Mouse (Mus musculus): ENCODE data around the gene Kcnab3.
"Not testable (repeated sequence)": the region's sequence is repeated elsewhere in the genome, so short reads cannot be mapped to it uniquely, and the experiment has no call there.

DNA sequence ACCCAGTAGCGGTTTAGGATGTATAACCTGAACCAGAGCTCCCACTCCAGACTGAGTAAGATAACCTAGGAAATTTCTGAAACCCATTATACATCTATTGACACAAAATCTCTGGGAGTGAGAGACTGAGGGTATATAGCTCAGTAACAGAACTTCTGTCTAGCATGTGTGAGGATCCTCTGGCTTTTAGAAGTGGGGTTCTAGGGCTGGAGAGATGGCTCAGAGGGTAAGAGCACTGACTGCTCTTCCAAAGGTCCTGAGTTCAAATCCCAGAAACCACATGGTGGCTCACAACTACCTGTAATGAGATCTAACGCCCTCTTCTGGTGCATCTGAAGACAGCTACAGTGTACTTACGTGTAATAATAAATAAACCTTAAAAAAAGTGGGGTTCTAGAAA, 8.1 kb upstream of the Kcnab3 start:
- not testable (repeated sequence) for TF ChIP-seq POLR2A, CTCF (IDR thresholded peaks at IDR 0.05; ENCODE audit: extremely low read depth, insufficient read depth, low read length)
